Mouse (Mus musculus) testis, adult 10 weeks (tissue): ENCODE measurements around the gene Gsap. TPM values are rescaled to one million over a fixed set of nuclear protein-coding genes. Genes with fewer than 3 reads are reported as not detected.

Experiments used
- polyA plus RNA-seq: library from polyadenylated mRNA; stranded (reverse); fragments of 350-450 nt; fragmentation: Illumina TruSeq; extraction: RNeasy Lipid Tissue Mini Kit (QIAGEN cat#74804); gene quantifications from one replicate; pipeline ENCODE4 v1.2.3, GENCODE M21; 2014; ENCODE audit warnings: low read depth, low replicate concordance

The Gsap gene
- 5.8 TPM for polyA plus RNA-seq

GRCm38 (mm10) chr5:21185764-21186685 is at the start of gene Gsap:
TSS of gene Gsap (plus strand) at chr5:21186255.

Other genes starting within 250 kb of the Gsap start
- gene Rsbn1l, start 229.9 kb upstream of the Gsap start, polyA plus RNA-seq, result 16.2 TPM
- 27.5 TPM for gene Ptpn12, start 130.3 kb upstream of the Gsap start, polyA plus RNA-seq
- 50.4 TPM for gene Fgl2, start 186.4 kb downstream of the Gsap start, polyA plus RNA-seq
- gene Ccdc146, start 238.4 kb downstream of the Gsap start, polyA plus RNA-seq, result 81.0 TPM
- gene Fam185a, start 238.7 kb downstream of the Gsap start, polyA plus RNA-seq, result 23.9 TPM